In genomic region chr5:53759912-53760311, GRCm38 (mm10) we compare ENCODE assay signal across 16 mouse cellular contexts. TPM values are rescaled to one million over a fixed set of nuclear protein-coding genes. Genes with fewer than 3 reads are reported as not detected.
"Had no signal": no experiment of that assay in that cellular context is flagged by ENCODE, and none has a peak within 500 bp of the region (broad histone marks: within the 10 kb centered on the region; RNA-seq: fewer than 3 reads in every experiment).

No protein-coding gene starts in this region.

- H3K4me2 ChIP-seq: limb, embryonic 12.5 days; liver, embryonic 13.5 days; midbrain, embryonic 13.5 days; neural tube, embryonic 15.5 days had no signal

- H3K36me3 ChIP-seq: limb, embryonic 12.5 days; liver, embryonic 13.5 days; midbrain, embryonic 13.5 days; neural tube, embryonic 15.5 days had no signal

- DNase-seq: layer of hippocampus, adult 9-11 months; layer of hippocampus, postnatal 36 days; liver; liver, embryonic 13.5 days; liver, postnatal 0 days; lung, postnatal 36 days; right cerebral cortex, adult 18-20 months; right cerebral cortex, postnatal 25 days; thymus, adult 18-20 months; thymus, postnatal 14 days had no signal

- H3K9ac ChIP-seq: limb, embryonic 12.5 days; liver, embryonic 13.5 days; liver, postnatal 0 days; midbrain, embryonic 13.5 days; neural tube, embryonic 15.5 days had no signal

- H3K4me1 ChIP-seq: limb, embryonic 12.5 days; liver, embryonic 13.5 days; midbrain, embryonic 13.5 days; neural tube, embryonic 15.5 days had no signal

- H3K27ac ChIP-seq: limb, embryonic 12.5 days; liver, embryonic 13.5 days; midbrain, embryonic 13.5 days; neural tube, embryonic 15.5 days had no signal

- H3K9me3 ChIP-seq: limb, embryonic 12.5 days; liver, embryonic 13.5 days; midbrain, embryonic 13.5 days; neural tube, embryonic 15.5 days had no signal

- H3K27me3 ChIP-seq: limb, embryonic 12.5 days; liver, embryonic 13.5 days; midbrain, embryonic 13.5 days; neural tube, embryonic 15.5 days had no signal

- ATAC-seq: hindbrain, embryonic 16.5 days; inflammation-experienced regulatory T-cells, adult 6 months; liver, postnatal 0 days; midbrain, embryonic 13.5 days had no signal

- H3K4me3 ChIP-seq: limb, embryonic 12.5 days; liver, embryonic 13.5 days; midbrain, embryonic 13.5 days; myocyte; neural tube, embryonic 15.5 days had no signal

RNA-seq across cellular contexts. Expression of gene Cckar, which starts 52.4 kb away (rescaled TPM):
- polyA plus RNA-seq: inflammation-experienced regulatory T-cells, adult 6 months; limb, embryonic 12.5 days; myocyte had no signal
